8 mouse cellular contexts compared by ENCODE assay signal in genomic region chr5:45519960-45520808, GRCm38 (mm10). TPM values are rescaled to one million over a fixed set of nuclear protein-coding genes. Genes with fewer than 3 reads are reported as not detected.
A peak's percentile ranks its signal among the peaks of the same experiment; 100 is the strongest.
DNase-seq lines count a peak whose midpoint lies in the region; ATAC-seq and TF ChIP-seq lines count a peak whose summit lies in the region.

Gene Med28, plus strand, starts transcription at chr5:45520229.

- WGBS in hindbrain, embryonic 14.5 days = 2% methylated on average over 56 of the region's 56 CpGs

- POLR2A ChIA-PET in Patski (lab: Charles Lee) = no interaction called here

- no peaks in the 10 kb centered on the region for H3K9me3 ChIP-seq in hindbrain, embryonic 14.5 days (ENCODE audit: control insufficient read depth, low read length)

- no peaks in the 10 kb centered on the region for H3K27me3 ChIP-seq in Patski
- H3K27me3 ChIP-seq in hindbrain, embryonic 14.5 days (ENCODE audit: control insufficient read depth, insufficient read depth, low read length) = no peaks in the 10 kb centered on the region

- peak within 1 kb of the TSS; percentile 73 for H3K9ac ChIP-seq in hindbrain, embryonic 14.5 days

- H3K27ac ChIP-seq in hindbrain, embryonic 14.5 days = peak within 1 kb of the TSS; percentile 82

- H3K4me1 ChIP-seq in hindbrain, embryonic 14.5 days (replicated peaks; ENCODE audit: control insufficient read depth, insufficient read depth, low read length) = peaks cover 17% of the 10 kb centered on the region

- H3K4me3 ChIP-seq in hindbrain, embryonic 14.5 days (replicated peaks; ENCODE audit: low read length) = peak within 1 kb of the TSS; percentile 79

- H3K36me3 ChIP-seq in hindbrain, embryonic 14.5 days (replicated peaks; ENCODE audit: control insufficient read depth, insufficient read depth) = peaks cover 19% of the 10 kb centered on the region

- peak; percentile 71 for DNase-seq in Patski (ENCODE audit: low read depth, low spot score)
- peak; percentile 96 to 97 for DNase-seq in cerebellum, postnatal 14 days
- peak; percentile 91 for DNase-seq in frontal cortex, postnatal 25 days (ENCODE audit: low spot score in 2 of 2)
- DNase-seq in hindbrain, embryonic 14.5 days (ENCODE audit: low spot score) = peak; percentile 89
- DNase-seq in layer of hippocampus, postnatal 36 days = peak; percentile 90 to 91
- peak; percentile 96 for DNase-seq in lung, postnatal 36 days
- peak; percentile 94 for DNase-seq in retina, postnatal 1 day
- peak; percentile 93 for DNase-seq in urinary bladder, adult 18-20 months (ENCODE audit: low spot score in 2 of 2)

- peak; percentile 87 for ATAC-seq in Patski
- ATAC-seq in hindbrain, embryonic 14.5 days (ENCODE audit: low FRiP score) = peak; percentile 97

- CTCF ChIA-PET in Patski (lab: Charles Lee) = interaction anchor here (1.0 kb wide), 1 partner anchor 9 kb away, joined by 3 read pairs; no protein-coding TSS in a partner anchor

- no peak for TF ChIP-seq CTCF in Patski (IDR thresholded peaks at IDR 0.05)

- H3K4me2 ChIP-seq in hindbrain, embryonic 14.5 days (replicated peaks) = peak within 1 kb of the TSS; percentile 97

- in situ Hi-C loops in Patski (cut with MboI; ENCODE audit: low pct_unique_long_range_greater_than_20kb) = no loop called here

RNA-seq across cellular contexts. Expression of gene Med28, which starts in this region (rescaled TPM):
- 156 TPM for polyA plus RNA-seq in Patski (2021)
- 251 and 253 TPM in 2 replicates for polyA plus RNA-seq in hindbrain, embryonic 14.5 days (2014; fragmentation: Nextera tagmentation; extraction: Ambion mirVana)
- 100 to 1,000 TPM; 106 to 112 TPM for total RNA-seq in layer of hippocampus, postnatal 36 days (2021)

Comparison
In these comparisons a context has a peak if more than half of its experiments do, and no peak if none do; other contexts are left out.
1. Peak in every context shown above with its lines: DNase-seq, ATAC-seq, H3K4me3 ChIP-seq and H3K27ac ChIP-seq.